9 mouse cellular contexts compared by ENCODE assay signal in the genomic region with DNA sequence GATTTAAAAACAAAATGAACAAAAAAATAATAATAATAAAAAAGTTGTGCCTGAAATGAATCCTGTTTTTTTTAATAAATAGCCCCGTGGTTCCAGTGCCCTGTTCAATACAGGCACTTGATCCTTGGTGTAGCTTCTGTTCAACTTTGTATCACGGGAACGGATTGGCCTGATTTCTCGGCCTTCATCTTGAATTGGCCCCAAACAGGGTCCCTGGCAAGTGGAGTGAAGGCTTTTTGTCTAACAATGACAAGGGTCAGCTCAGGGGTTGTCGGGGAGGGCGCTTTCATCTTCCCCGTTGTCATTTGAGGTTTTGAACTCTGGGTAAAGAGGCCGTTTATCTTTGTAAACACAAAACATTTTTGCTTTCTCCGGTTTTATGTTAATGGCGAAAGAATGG. TPM values are rescaled to one million over a fixed set of nuclear protein-coding genes. Genes with fewer than 3 reads are reported as not detected.
DNase-seq lines count a peak whose midpoint lies in the region; ATAC-seq and TF ChIP-seq lines count a peak whose summit lies in the region.
"Had no signal": no experiment of that assay in that cellular context is flagged by ENCODE, and none has a peak within 500 bp of the region (broad histone marks: within the 10 kb centered on the region; RNA-seq: fewer than 3 reads in every experiment).

No protein-coding gene starts in this region.

- H3K9me3 ChIP-seq in kidney, embryonic 15.5 days (replicated peaks), result no peaks in the 10 kb centered on the region
- no peaks in the 10 kb centered on the region for H3K9me3 ChIP-seq in liver, embryonic 16.5 days (replicated peaks; ENCODE audit: control insufficient read depth, low read length)
- no peaks in the 10 kb centered on the region for H3K9me3 ChIP-seq in stomach, postnatal 0 days (ENCODE audit: control insufficient read depth, low read length)

- peaks cover 68% of the 10 kb centered on the region for H3K36me3 ChIP-seq in kidney, embryonic 15.5 days
- H3K36me3 ChIP-seq in liver, embryonic 16.5 days (ENCODE audit: control insufficient read depth, insufficient read depth), result peaks cover 32% of the 10 kb centered on the region
- H3K36me3 ChIP-seq in stomach, postnatal 0 days (ENCODE audit: control insufficient read depth, insufficient read depth, low read length), result peaks cover 17% of the 10 kb centered on the region

- no peaks in the 10 kb centered on the region for H3K27me3 ChIP-seq in kidney, embryonic 15.5 days
- no peaks in the 10 kb centered on the region for H3K27me3 ChIP-seq in liver, embryonic 16.5 days (ENCODE audit: control insufficient read depth, insufficient read depth, low read depth, low read length)
- H3K27me3 ChIP-seq in stomach, postnatal 0 days (ENCODE audit: control insufficient read depth, insufficient read depth, low read length), result no peaks in the 10 kb centered on the region

- no peak for TF ChIP-seq EP300 in stomach, postnatal 0 days (optimal IDR thresholded peaks at IDR 0.05)

- peak overlapping the region; percentile 75 for H3K4me2 ChIP-seq in kidney, embryonic 15.5 days
- peak overlapping the region; percentile 61 for H3K4me2 ChIP-seq in liver, embryonic 16.5 days (ENCODE audit: low read depth, low read length)
- H3K4me2 ChIP-seq in stomach, postnatal 0 days (replicated peaks; ENCODE audit: low read depth), result peak overlapping the region; percentile 62

- peaks cover 6% of the 10 kb centered on the region; the same call in 1 of the 2 replicates for H3K4me1 ChIP-seq in kidney, embryonic 15.5 days
- no peaks in the 10 kb centered on the region; the same call in 1 of the 2 replicates for H3K4me1 ChIP-seq in bone marrow, adult 2 months (ENCODE audit: control insufficient read depth, insufficient read depth, low read length)
- peaks cover 8% of the 10 kb centered on the region for H3K4me1 ChIP-seq in liver, embryonic 16.5 days (ENCODE audit: control insufficient read depth, low read depth, low read length)
- H3K4me1 ChIP-seq in stomach, postnatal 0 days (replicated peaks; ENCODE audit: control insufficient read depth, insufficient read depth), result no peaks in the 10 kb centered on the region

- peak; percentile 68 for ATAC-seq in kidney, embryonic 15.5 days (replicated peaks; ENCODE audit: low FRiP score)
- ATAC-seq in granulocyte monocyte progenitor cell, adult 5-6 weeks (replicated peaks; ENCODE audit: poor library complexity, severe bottlenecking), result peak; percentile 10
- ATAC-seq in liver, embryonic 16.5 days (ENCODE audit: low read depth), result peak; percentile 14; the same call in 1 of the 2 replicates
- ATAC-seq in stomach, postnatal 0 days (ENCODE audit: low FRiP score, low TSS enrichment), result peak; percentile 27

- DNase-seq in kidney, adult 8-10 months, result no peak
- DNase-seq in stomach, postnatal 0 days (ENCODE audit: low spot score), result no peak
- no peak for DNase-seq in embryo, embryonic 10.5 days (ENCODE audit: low spot score)
- no peak for DNase-seq in adrenal gland, postnatal 10 days

- peak overlapping the region; percentile 98 for H3K27ac ChIP-seq in kidney, embryonic 15.5 days
- no peak overlapping the region for H3K27ac ChIP-seq in bone marrow, adult 2 months (ENCODE audit: control insufficient read depth, insufficient read depth, low read depth, low read length, poor library complexity)
- no peak overlapping the region for H3K27ac ChIP-seq in liver, embryonic 16.5 days (ENCODE audit: low read length)
- H3K27ac ChIP-seq in stomach, postnatal 0 days (replicated peaks), result 0 out of 2 replicates have a peak overlapping the region, but pooled peaks have one; percentile 13

- TF ChIP-seq POLR2A in bone marrow, adult 2 months (IDR thresholded peaks at IDR 0.05; ENCODE audit: borderline replicate concordance, control insufficient read depth, low read depth, low read length), result no peak

- H3K4me3 ChIP-seq in kidney, embryonic 15.5 days (replicated peaks), result peak overlapping the region; percentile 86
- H3K4me3 ChIP-seq in bone marrow, adult 2 months (replicated peaks; ENCODE audit: control insufficient read depth, low read depth, low read length), result peak overlapping the region; percentile 89
- peak overlapping the region; percentile 85 for H3K4me3 ChIP-seq in liver, embryonic 16.5 days (ENCODE audit: low read depth, low read length)
- H3K4me3 ChIP-seq in stomach, postnatal 0 days (ENCODE audit: low read depth, low read length), result peak overlapping the region; percentile 87

- no peak for TF ChIP-seq CTCF in bone marrow, adult 2 months (IDR thresholded peaks at IDR 0.05; ENCODE audit: control insufficient read depth, insufficient read depth, low read length)
- TF ChIP-seq CTCF in stomach, postnatal 0 days (IDR thresholded peaks at IDR 0.05; ENCODE audit: low read depth), result no peak

- 5% methylated on average over 10 of the region's 10 CpGs for WGBS in kidney, embryonic 15.5 days
- 11% methylated on average over 10 of the region's 10 CpGs for WGBS in bone marrow, adult 2 months
- 6% methylated on average over 10 of the region's 10 CpGs for WGBS in liver, embryonic 16.5 days (ENCODE audit: insufficient replicate concordance)
- WGBS in stomach, postnatal 0 days, result 7% methylated on average over 10 of the region's 10 CpGs

- peak overlapping the region; percentile 23; the same call in 1 of the 2 replicates for H3K9ac ChIP-seq in kidney, embryonic 15.5 days
- H3K9ac ChIP-seq in liver, embryonic 16.5 days (ENCODE audit: low read depth, low read length), result 0 out of 2 replicates have a peak overlapping the region, but pooled peaks have one; percentile 19
- peak overlapping the region; percentile 8; the same call in 1 of the 2 replicates for H3K9ac ChIP-seq in stomach, postnatal 0 days (ENCODE audit: low read length)

RNA-seq across cellular contexts. Expression of a gene that starts 0.3 kb away (rescaled TPM):
- polyA plus RNA-seq in kidney, embryonic 15.5 days (2015; fragmentation: Nextera tagmentation; extraction: Ambion mirVana), result 107 and 111 TPM in 2 replicates
- polyA plus RNA-seq in bone marrow, adult 2 months (2011; ENCODE audit: insufficient read depth, insufficient read length, low replicate concordance, missing spikeins), result 22.5 and 23.7 TPM in 2 replicates
- total RNA-seq in granulocyte monocyte progenitor cell, adult 5-6 weeks (2014; fragmentation: Nextera tagmentation), result 55.9 and 90.5 TPM in 2 replicates
- 69.0 and 97.7 TPM in 2 replicates for total RNA-seq in granulocyte monocyte progenitor cell, adult 5-6 weeks (2017)
- polyA plus RNA-seq in liver, embryonic 16.5 days (2015; fragmentation: Nextera tagmentation; extraction: Ambion mirVana), result 34.4 and 34.6 TPM in 2 replicates
- 47.6 and 47.9 TPM in 2 replicates for polyA plus RNA-seq in stomach, postnatal 0 days (2015; fragmentation: Nextera tagmentation; extraction: Ambion mirVana)
- total RNA-seq in adrenal gland, postnatal 10 days (2021), result 10 to 100 TPM; 83.3 to 99.7 TPM

RNA-seq across cellular contexts. Expression of a gene that starts 16.1 kb away (rescaled TPM):
- polyA plus RNA-seq in kidney, embryonic 15.5 days (2015; fragmentation: Nextera tagmentation; extraction: Ambion mirVana), result 0.70 and 1.9 TPM in 2 replicates
- 2.1 TPM in 1 of 2 replicates, not detected in the other for polyA plus RNA-seq in bone marrow, adult 2 months (2011; ENCODE audit: insufficient read depth, insufficient read length, low replicate concordance, missing spikeins)
- not detected in 2 replicates for total RNA-seq in granulocyte monocyte progenitor cell, adult 5-6 weeks (2014; fragmentation: Nextera tagmentation)
- total RNA-seq in granulocyte monocyte progenitor cell, adult 5-6 weeks (2017), result not detected in 2 replicates
- polyA plus RNA-seq in liver, embryonic 16.5 days (2015; fragmentation: Nextera tagmentation; extraction: Ambion mirVana), result 0.40 and 1.6 TPM in 2 replicates
- polyA plus RNA-seq in stomach, postnatal 0 days (2015; fragmentation: Nextera tagmentation; extraction: Ambion mirVana), result 0.19 and 0.28 TPM in 2 replicates
- total RNA-seq in adrenal gland, postnatal 10 days (2021), result 10 to 100 TPM in 1 of 2 experiments, 1 to 10 TPM in 1; 8.3 to 19.9 TPM
- total RNA-seq: layer of hippocampus, postnatal 36 days had no signal

RNA-seq across cellular contexts. Expression of a gene that starts 37.5 kb away (rescaled TPM):
- 358 and 362 TPM in 2 replicates for polyA plus RNA-seq in kidney, embryonic 15.5 days (2015; fragmentation: Nextera tagmentation; extraction: Ambion mirVana)
- 72.4 and 116 TPM in 2 replicates for polyA plus RNA-seq in bone marrow, adult 2 months (2011; ENCODE audit: insufficient read depth, insufficient read length, low replicate concordance, missing spikeins)
- total RNA-seq in granulocyte monocyte progenitor cell, adult 5-6 weeks (2014; fragmentation: Nextera tagmentation), result 257 and 283 TPM in 2 replicates
- 739 and 762 TPM in 2 replicates for total RNA-seq in granulocyte monocyte progenitor cell, adult 5-6 weeks (2017)
- 97.8 and 110 TPM in 2 replicates for polyA plus RNA-seq in liver, embryonic 16.5 days (2015; fragmentation: Nextera tagmentation; extraction: Ambion mirVana)
- polyA plus RNA-seq in stomach, postnatal 0 days (2015; fragmentation: Nextera tagmentation; extraction: Ambion mirVana), result 142 and 148 TPM in 2 replicates
- total RNA-seq in adrenal gland, postnatal 10 days (2021), result 100 to 1,000 TPM; 307 to 342 TPM

RNA-seq across cellular contexts. Expression of a gene that starts 44.7 kb away (rescaled TPM):
- 4.2 and 4.4 TPM in 2 replicates for polyA plus RNA-seq in kidney, embryonic 15.5 days (2015; fragmentation: Nextera tagmentation; extraction: Ambion mirVana)
- 10.2 and 12.8 TPM in 2 replicates for polyA plus RNA-seq in bone marrow, adult 2 months (2011; ENCODE audit: insufficient read depth, insufficient read length, low replicate concordance, missing spikeins)
- 0.94 and 4.1 TPM in 2 replicates for total RNA-seq in granulocyte monocyte progenitor cell, adult 5-6 weeks (2014; fragmentation: Nextera tagmentation)
- total RNA-seq in granulocyte monocyte progenitor cell, adult 5-6 weeks (2017), result 0.82 and 1.5 TPM in 2 replicates
- polyA plus RNA-seq in liver, embryonic 16.5 days (2015; fragmentation: Nextera tagmentation; extraction: Ambion mirVana), result 7.6 and 7.8 TPM in 2 replicates
- polyA plus RNA-seq in stomach, postnatal 0 days (2015; fragmentation: Nextera tagmentation; extraction: Ambion mirVana), result 5.6 and 6.8 TPM in 2 replicates
- total RNA-seq in adrenal gland, postnatal 10 days (2021), result 1 to 10 TPM; 2.0 to 3.4 TPM

Comparison
In these comparisons a context has a peak if more than half of its experiments do, and no peak if none do; other contexts are left out.
1. ATAC-seq: peak in every context shown above with its lines; median percentile 68 in kidney, embryonic 15.5 days; 27 in stomach, postnatal 0 days; 14 in liver, embryonic 16.5 days; 10 in granulocyte monocyte progenitor cell, adult 5-6 weeks.
2. H3K27ac ChIP-seq: peak in kidney, embryonic 15.5 days (single experiment) and stomach, postnatal 0 days (single experiment); none in bone marrow, adult 2 months (single experiment) and liver, embryonic 16.5 days (single experiment).
3. Peak in every context shown above with its lines, with median percentiles within 50 percentile points of each other: H3K4me2 ChIP-seq, H3K4me3 ChIP-seq and H3K9ac ChIP-seq.